Mouse (Mus musculus): ENCODE results near the gene Ier2.
"Not testable (repeated sequence)": the region's sequence is repeated elsewhere in the genome, so short reads cannot be mapped to it uniquely, and the experiment has no call there.

Ier2 gene

DNA sequence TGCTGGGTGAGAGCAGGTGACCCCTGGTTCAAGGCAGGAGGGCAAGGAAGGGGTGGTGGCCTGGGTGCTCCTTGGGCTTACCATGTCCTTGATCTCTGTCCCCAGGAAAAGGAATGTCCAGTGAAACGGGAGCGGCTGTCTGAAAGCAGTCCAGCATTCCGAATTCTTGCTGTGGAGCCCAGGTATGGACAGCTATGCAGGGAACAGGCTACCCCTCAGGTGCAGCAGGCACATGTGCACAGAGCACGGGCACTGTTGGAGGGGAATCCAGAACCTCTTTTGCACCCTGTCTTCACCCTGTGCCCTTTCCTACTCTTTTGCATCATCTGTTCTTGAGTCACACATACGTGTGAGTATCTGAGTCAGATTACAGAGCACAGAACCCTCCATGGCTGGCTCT is 35.6 kb upstream of the Ier2 start:
- no peak for DNase-seq (ENCODE audit: low spot score)

DNA sequence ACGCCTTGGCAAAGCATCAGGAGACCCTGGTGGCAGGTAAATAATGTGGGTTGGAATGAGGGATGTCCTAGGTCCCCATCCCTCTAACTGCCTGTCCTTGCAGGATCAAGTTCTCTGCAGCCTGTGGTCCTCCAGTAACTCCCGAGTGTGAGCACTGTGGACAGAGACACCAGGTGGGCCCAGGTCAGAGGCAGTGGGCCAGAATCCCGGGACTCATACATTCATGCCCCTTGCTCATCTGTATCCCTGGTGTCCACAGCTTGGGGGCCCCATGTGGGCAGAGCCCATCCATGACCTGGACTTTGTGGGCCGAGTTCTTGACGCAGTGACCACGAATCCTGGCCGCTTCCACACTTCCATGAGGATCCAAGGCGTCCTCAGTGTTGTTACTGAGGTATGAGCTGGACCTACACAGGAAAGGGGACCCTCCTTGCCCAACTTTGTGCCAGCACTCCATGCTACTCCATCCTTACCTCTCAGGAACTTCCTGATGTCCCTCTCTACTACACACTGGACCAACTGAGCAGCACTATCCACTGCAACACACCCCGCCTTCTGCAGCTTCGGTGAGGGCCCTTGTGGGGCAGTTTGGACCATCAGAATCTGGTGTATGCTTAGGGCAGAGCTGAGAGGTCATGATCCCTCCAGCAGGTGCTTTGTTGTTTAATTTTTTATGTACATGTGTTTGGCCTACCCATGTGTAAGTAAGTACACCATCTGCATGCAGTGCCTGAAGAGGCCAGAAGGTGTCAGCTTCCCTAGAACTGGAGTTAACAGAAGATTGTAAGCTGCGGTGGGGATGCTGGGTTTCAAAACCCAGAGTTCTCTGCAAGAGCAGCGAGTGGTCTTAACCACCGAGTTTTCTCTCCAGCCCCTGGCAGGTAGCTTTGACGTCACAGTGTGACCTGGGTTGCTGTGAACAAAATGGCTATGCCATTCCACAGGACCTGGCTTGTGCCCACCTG is 34.8 kb upstream of the Ier2 start:
- no peak for DNase-seq (ENCODE audit: low spot score)

DNA sequence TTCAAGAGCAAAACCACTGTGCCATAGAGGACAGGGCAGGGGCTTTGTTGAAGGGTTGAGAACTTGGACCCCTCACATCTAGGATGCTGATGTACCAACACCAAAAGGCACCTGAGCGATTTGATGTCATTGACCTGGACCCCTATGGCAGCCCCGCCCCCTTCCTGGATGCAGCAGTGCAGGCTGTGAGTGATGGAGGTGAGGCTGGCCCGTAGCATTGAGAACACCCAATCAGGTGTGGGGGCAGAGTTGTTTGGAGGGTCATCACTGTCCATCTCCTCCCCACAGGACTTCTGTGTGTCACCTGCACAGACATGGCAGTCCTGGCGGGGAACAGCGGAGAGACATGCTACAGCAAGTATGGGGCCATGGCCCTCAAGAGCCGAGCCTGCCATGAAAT is 32.5 kb upstream of the Ier2 start:
- no peak for DNase-seq (ENCODE audit: low spot score)

GRCm38 (mm10) chr8:84693332-84693731 is 30.7 kb upstream of the Ier2 start:
- DNase-seq (ENCODE audit: low spot score): no peak

GRCm38 (mm10) chr8:84689091-84689915 is 26.7 kb upstream of the Ier2 start:
- peak; percentile 85 for DNase-seq (ENCODE audit: low spot score)

DNA sequence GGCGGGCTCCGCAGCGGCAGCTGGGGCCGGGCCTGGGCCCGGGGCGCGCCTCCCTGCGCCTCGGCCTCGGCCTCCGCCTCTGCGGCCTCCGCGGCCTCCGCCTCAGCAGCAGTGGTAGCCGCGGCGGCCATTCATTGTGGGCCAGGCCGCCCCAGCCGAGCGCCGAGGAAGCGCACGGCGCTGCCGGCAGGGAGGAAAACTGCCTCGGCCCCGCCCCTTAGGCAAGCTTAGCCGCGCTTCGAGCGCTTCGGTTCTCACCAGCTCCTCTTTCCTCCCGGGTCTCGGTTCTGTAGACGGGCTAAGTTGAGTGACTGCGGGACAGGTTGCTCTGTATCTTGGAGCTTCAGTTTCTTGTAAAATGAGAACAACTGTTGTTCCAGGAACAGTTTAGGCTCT is 25.1 kb upstream of the Ier2 start, which contains the start of gene Nacc1:
Gene Nacc1, minus strand, starts transcription at position 158 of the 396 bp plus-strand sequence.
- peak; percentile 78 for DNase-seq (ENCODE audit: low spot score)

DNA sequence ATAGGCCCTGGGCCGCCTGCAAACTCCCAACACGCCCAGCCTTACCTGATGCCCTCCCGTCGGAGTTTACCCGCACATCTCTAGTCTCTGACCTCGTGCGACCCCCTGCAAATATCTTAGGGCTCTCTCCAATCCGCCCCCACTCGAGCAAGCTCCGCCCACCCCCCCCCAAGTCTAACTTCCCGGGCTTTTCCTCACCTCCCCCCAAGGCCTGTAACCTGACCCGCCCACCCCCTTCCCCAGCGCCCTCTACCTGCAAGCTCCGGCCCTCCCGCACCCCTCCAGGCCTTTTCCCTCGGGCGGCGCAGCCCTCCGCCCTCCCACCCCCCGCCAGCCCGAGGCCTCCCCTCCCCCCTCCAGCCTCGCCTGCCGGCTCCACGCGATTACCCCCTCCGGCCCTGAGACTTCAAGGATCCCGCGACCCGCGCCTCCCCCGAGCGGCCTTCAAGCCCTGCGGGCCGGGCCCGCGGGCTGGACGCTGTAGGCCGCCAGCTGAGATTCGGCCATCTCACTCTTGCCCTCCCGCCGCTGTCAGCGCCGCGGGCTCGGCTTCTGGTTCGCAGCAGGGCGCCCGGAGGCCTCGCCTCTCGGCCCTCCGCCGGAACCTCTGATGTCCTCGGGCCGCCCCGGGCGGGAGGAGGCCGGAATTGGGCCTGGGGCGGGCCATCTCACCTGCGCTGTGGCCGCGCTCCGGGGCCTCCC is 24.5 kb upstream of the Ier2 start:
- DNase-seq (ENCODE audit: low spot score): peak; percentile 64

DNA sequence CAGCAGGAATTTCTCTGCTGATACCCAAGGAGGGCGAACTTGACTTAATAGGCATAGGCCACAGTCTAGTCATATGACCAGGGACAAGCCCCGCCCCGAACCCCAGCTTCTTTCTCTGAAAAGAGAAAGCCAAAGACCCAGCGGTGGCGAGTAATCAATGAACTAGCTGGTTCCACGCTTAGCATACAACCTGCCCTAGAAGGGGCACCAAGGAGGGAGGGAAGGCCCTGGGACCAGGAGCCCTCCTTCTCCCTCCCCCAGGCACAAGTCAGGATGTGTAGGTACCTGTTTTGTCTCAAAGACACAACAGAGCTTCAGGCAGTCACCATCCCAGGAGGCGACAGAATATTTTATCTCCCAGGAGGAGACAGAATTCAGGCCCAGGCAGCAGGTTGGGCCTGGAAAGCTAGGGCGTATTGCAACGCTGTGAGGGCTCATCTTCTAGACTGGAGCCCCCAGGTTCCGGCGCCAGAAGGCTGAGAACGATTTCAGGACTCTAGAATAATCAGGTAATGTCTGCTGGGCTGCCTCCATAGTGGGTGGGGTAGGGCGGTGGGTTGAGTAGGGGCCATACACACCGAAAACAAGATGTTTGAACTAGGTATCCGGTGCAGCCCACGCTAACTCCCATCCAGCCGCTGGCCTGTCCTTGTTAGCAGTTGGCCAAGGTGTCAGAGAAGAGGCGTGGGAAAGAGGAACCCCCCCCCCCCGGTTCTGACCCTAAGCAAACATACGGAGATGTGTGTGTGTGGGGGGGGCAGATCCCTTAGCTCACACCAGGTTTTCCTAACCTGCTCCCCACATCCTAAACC is 23.7 kb upstream of the Ier2 start, which contains the start of gene Trmt1:
Gene Trmt1, plus strand, starts transcription at position 117 of the 812 bp plus-strand sequence.
- no peak for DNase-seq (ENCODE audit: low spot score)

- DNase-seq (ENCODE audit: low spot score): no peak
Observed at GRCm38 (mm10) chr8:84684537-84684936, 21.9 kb upstream of the Ier2 start.

GRCm38 (mm10) chr8:84682257-84682656 is 19.6 kb upstream of the Ier2 start:
- DNase-seq (ENCODE audit: low spot score): no peak

- no peak for DNase-seq (ENCODE audit: low spot score)
Observed at GRCm38 (mm10) chr8:84681476-84681875, 18.8 kb upstream of the Ier2 start.

DNA sequence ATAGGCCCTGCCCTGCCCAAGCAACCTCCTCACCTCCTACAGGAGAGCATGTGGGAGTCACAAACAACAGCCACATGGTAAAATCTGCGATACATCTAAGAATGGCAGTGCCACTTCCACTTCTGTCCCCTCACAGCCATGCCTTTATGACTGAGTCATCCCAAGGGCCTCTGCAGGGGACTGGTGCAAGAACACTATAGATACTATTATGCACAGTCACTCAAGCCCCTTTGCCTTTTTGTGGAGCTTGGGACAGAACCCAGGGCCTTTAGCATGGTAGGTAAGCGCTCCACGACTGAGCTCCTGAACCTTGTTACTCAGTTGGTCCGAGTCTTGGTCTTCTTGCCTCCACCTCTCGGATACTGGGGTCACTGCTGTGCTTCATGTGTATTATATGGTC is 14.7 kb upstream of the Ier2 start:
- DNase-seq (ENCODE audit: low spot score): no peak

- DNase-seq (ENCODE audit: low spot score): not testable (repeated sequence)
Observed at GRCm38 (mm10) chr8:84670295-84671006, 7.8 kb upstream of the Ier2 start.

DNA sequence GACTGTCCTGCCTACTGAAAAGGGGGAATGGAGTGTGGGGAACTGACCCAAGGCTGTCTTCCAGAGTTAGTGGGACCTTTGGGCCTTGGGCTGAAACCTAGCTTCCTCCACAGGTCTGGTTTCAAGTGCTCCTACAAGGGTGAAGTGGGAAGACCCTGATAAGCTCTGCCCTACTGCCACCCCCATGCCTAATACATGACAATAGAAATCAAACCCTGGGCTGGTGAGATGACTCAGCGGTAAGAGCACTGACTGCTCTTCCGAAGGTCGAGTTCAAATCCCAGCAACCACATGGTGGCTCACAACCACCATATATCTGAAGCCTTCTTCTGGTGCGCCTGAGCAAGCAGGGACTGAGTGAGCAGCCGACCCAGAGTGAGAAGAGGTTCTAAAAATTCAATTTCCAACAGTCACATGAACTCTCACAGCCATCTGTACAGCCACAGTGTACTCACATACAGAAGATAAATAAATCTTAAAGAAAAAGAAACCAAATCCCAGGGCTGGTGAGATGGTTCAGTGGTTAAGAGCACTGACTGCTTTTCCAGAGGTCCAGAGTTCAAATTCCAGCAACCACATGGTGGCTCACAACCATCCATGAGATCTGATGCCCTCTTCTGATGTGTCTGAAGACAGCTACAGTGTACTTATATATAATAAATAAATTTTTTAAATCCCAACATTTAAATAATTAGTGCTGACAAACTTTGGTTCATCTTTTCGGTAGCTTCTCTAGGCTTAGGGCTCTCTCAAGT is 6.3 kb upstream of the Ier2 start:
- no peak for DNase-seq (ENCODE audit: low spot score)

DNA sequence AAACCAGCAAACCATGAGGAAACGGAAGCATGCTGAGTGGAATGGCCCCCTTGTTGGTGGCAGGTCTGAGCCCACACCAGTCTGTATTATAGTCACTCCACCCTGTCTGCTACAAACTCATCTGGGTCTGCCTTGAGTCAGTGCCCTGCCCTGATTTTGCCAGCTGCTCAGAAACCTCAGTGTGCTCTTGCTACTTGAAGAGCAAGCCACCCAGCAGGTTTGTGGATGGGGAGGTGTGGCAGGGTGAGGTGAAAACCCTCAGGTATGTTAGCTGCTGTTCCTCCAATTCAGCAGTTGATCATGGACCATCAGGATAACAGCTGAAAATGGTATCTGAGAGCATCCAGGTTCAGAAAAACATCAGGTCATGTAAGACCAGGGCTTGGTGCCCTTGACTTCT is 5.4 kb upstream of the Ier2 start:
- DNase-seq (ENCODE audit: low spot score): no peak

- DNase-seq (ENCODE audit: low spot score): no peak
Observed at GRCm38 (mm10) chr8:84665385-84665893, 2.8 kb upstream of the Ier2 start.

DNA sequence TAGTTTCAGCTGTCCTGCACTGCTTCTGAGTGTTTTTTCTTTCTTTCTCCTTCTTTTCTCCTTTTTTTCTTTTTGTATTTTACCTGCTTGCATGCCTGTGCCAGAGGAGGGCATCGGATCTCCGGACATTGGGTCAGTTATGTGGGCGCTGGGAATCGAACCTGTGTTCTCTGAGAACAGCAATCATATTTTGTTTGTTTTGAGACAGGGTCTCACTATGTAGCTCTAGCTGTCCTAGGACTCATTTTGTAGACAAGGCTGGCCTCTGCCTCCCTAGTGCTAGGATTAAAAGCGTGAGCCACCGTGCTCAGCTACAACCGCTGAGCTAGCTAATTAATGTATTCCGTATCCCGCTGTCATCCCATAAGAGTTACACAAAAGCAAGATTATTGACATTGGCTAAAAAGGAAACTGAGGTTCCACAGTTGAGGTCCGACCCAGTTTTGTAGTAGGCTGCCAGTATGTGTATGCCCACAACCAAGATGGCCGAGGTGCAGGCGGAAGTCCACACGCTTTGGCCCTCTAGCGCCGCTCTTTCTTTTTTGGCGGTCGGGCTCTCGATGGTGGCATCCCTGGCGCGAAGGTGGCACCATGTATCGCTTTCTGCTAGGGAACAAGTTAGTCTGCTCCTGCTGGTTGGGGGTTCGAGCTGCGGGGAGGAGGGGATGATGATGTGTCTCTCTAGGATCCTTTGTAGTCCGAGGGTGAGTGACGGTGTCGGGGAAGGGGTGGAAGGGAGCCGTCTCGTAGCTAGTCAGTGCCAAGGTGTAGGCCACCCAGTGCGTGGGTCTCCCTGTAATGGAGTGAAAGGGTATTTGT is 2.1 kb upstream of the Ier2 start:
- peak; percentile 65 for DNase-seq (ENCODE audit: low spot score)

- peak; percentile 96 for DNase-seq (ENCODE audit: low spot score)
Observed at GRCm38 (mm10) chr8:84663483-84664327, 1.1 kb upstream of the Ier2 start.
